Mouse (Mus musculus) limb, embryonic 14.5 days (tissue): ENCODE data around the gene Ipo9. TPM values are rescaled to one million over a fixed set of nuclear protein-coding genes. Genes with fewer than 3 reads are reported as not detected.

Experiments
- ATAC-seq: fragments of 200-750 bp; cut with Nextera tagmentation; 2 replicates; pipeline ENCODE4 v1.8.0; 2017; ENCODE audit warnings: low read depth, moderate number of reproducible peaks, moderate TSS enrichment; ENCODE audit not compliant: low FRiP score
- DNase-seq: peaks from one replicate; pipeline ENCODE4 v3.0.0-alpha.2; 2015; ENCODE audit warnings: low spot score
- H3K27ac ChIP-seq: fragments of 300-500 bp; sonication (generic); replicated peaks from 2 replicates; pipeline ENCODE4 v1.5.1; 2014; ENCODE audit warnings: low read depth, mild to moderate bottlenecking, low read length, moderate library complexity, mixed read lengths
- H3K27me3 ChIP-seq: fragments of 300-500 bp; sonication (generic); 2 replicates; pipeline ENCODE4 v1.6.1; 2014; ENCODE audit warnings: low read length, mixed read lengths; ENCODE audit not compliant: control insufficient read depth, insufficient read depth
- H3K36me3 ChIP-seq: fragments of 300-500 bp; sonication (generic); 2 replicates; pipeline ENCODE4 v1.6.1; 2014; ENCODE audit warnings: mild to moderate bottlenecking, low read length, moderate library complexity, mixed read lengths; ENCODE audit not compliant: control insufficient read depth, insufficient read depth
- H3K4me1 ChIP-seq: fragments of 300-500 bp; sonication (generic); 2 replicates; pipeline ENCODE4 v1.6.1; 2014; ENCODE audit warnings: antibody characterized with exemption, low read length, mixed read lengths; ENCODE audit not compliant: control insufficient read depth, insufficient read depth
- H3K4me2 ChIP-seq: fragments of 300-500 bp; sonication (generic); replicated peaks from 2 replicates; pipeline ENCODE4 v1.6.1; 2014; ENCODE audit warnings: low read depth, mild to moderate bottlenecking, low read length, moderate library complexity; ENCODE audit not compliant: severe bottlenecking
- H3K4me3 ChIP-seq: fragments of 300-500 bp; sonication (generic); replicated peaks from 2 replicates; pipeline ENCODE4 v1.5.1; 2014; ENCODE audit warnings: low read length
- H3K9ac ChIP-seq: fragments of 300-500 bp; sonication (generic); 2 replicates; pipeline ENCODE4 v1.6.1; 2014; ENCODE audit warnings: mild to moderate bottlenecking, low read depth, low read length, moderate library complexity; ENCODE audit not compliant: severe bottlenecking
- H3K9me3 ChIP-seq: fragments of 300-500 bp; sonication (generic); 2 replicates; pipeline ENCODE4 v1.6.1; 2016; ENCODE audit warnings: low read length; ENCODE audit not compliant: control insufficient read depth
- POLR2A ChIP-seq: fragments of 200-500 bp; IDR thresholded peaks from 2 replicates; pipeline ENCODE4 v1.8.0; 2012; ENCODE audit warnings: inconsistent platforms, mild to moderate bottlenecking, moderate library complexity, borderline replicate concordance; ENCODE audit not compliant: insufficient read depth, insufficient read length; ENCODE audit errors: extremely low read depth
- WGBS: fragments of 180-500 bp; shearing (Covaris S2); extraction: QIAGEN DNeasy Blood & Tissue Kit; methylation state at CpG from one replicate; pipeline ENCODE4 v1.1.7; 2014; 5-methylcytosine and 5-hydroxymethylcytosine counted together
- polyA plus RNA-seq, 2 experiments: library from polyadenylated mRNA; depleted of rRNA in 1 of 2; stranded (reverse) in 1 of 2; unstranded in 1 of 2; fragments of >200 nt; fragmentation: Nextera tagmentation in 1 of 2; extraction: Ambion mirVana in 1 of 2; gene quantifications; 2 replicates each; pipeline versions ENCODE4 v1.2.1 to v1.2.3; 2012 to 2014

Gene Ipo9
- polyA plus RNA-seq, 2 experiments, result 116 to 145 TPM

GRCm38 (mm10) chr1:135470546-135470945 lies 40.2 kb upstream of the Ipo9 start:
- no peak overlapping the region for H3K4me3 ChIP-seq
- no peak overlapping the region for H3K9ac ChIP-seq
- TF ChIP-seq POLR2A, result no peak
- no peak overlapping the region for H3K4me2 ChIP-seq
- DNase-seq, result no peak
- WGBS, result 88% methylated on average over 13 of the region's 13 CpGs
- peaks cover 58% of the 10 kb centered on the region for H3K36me3 ChIP-seq
- H3K9me3 ChIP-seq, result no peaks in the 10 kb centered on the region
- no peaks in the 10 kb centered on the region for H3K4me1 ChIP-seq
- H3K27ac ChIP-seq, result no peak overlapping the region
- ATAC-seq, result no peak
- H3K27me3 ChIP-seq, result no peaks in the 10 kb centered on the region

DNA sequence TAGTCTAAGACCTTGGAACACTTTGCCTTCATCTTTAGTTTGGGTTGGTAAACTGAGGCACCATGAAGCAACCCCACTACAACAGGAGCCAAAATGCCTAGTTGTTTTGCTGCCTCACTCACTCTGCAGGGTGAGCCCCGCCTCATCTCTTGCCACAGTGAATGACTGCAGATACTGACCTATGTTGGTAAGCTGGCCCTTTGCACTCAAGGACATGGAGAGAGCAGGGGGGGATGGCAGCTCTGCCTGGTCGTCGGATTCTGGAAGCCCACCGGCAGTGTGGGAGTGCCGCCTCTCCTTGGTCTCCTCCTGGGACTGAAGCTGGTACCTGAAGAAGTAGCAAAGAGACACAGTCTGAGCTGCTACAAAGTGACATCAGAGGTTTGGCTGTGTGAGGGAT lies 37.2 kb upstream of the Ipo9 start:
- WGBS, result 88% methylated on average over 5 of the region's 5 CpGs
- no peak for DNase-seq
- H3K27ac ChIP-seq, result no peak overlapping the region
- H3K4me3 ChIP-seq, result no peak overlapping the region
- ATAC-seq, result no peak
- no peak for TF ChIP-seq POLR2A
- peaks cover 83% of the 10 kb centered on the region for H3K36me3 ChIP-seq
- no peak overlapping the region for H3K9ac ChIP-seq
- no peaks in the 10 kb centered on the region for H3K4me1 ChIP-seq
- H3K4me2 ChIP-seq, result no peak overlapping the region
- H3K27me3 ChIP-seq, result no peaks in the 10 kb centered on the region
- no peaks in the 10 kb centered on the region for H3K9me3 ChIP-seq

DNA sequence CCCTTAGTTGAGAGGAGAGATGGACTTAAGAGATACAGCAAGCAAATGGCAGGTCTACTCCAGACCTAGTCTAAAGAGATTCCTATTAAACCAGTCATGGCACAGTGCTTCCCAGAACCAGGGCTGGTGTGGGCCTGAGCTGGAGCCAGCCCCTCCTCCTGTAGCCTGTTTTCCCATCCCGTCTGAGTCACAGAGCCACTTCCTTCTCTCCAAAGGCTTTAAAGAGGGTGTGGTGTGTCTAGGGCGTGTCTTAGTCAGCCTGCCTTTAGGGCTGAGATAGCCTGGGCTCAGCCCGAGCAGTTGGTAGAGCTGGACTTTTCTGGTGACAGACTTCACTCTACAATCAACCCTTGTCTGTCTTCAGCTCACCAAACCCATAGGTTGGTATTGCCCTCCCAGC lies 36.6 kb upstream of the Ipo9 start:
- peaks cover 78% of the 10 kb centered on the region for H3K36me3 ChIP-seq

DNA sequence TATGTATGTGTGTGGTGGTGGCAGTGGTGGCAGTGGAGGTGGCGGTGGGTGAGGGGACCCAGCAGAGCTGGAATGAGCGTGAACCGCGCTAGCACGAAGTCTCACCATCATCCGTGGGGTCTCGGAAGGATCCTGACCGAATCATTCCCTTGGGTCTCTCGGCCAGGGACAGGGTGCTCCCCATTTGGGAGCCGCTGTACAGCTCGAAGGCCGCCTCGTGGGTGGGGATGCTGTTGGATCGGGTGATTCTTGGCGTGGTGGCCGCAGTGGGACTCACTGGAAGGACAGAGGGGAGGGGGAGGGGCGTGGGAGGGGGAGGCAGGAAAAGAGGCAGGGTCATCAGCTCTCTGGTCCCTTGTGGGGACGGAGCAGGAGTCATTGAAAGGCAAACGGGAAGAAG lies 35.4 kb upstream of the Ipo9 start:
- H3K36me3 ChIP-seq, result peaks cover 70% of the 10 kb centered on the region
- H3K4me2 ChIP-seq, result no peak overlapping the region
- TF ChIP-seq POLR2A, result no peak
- no peak overlapping the region for H3K27ac ChIP-seq
- no peaks in the 10 kb centered on the region for H3K27me3 ChIP-seq
- ATAC-seq (no peak), DNase-seq (no peak)
- 93% methylated on average over 19 of the region's 19 CpGs for WGBS
- H3K4me1 ChIP-seq, result no peaks in the 10 kb centered on the region
- no peaks in the 10 kb centered on the region for H3K9me3 ChIP-seq
- H3K9ac ChIP-seq, result no peak overlapping the region
- no peak overlapping the region for H3K4me3 ChIP-seq

More for the DNA sequence above, 36.6 kb upstream of the Ipo9 start:
- no peak overlapping the region for H3K4me3 ChIP-seq
- H3K27ac ChIP-seq, result no peak overlapping the region
- no peaks in the 10 kb centered on the region for H3K4me1 ChIP-seq
- 62% methylated on average over 3 of the region's 3 CpGs for WGBS
- ATAC-seq, result no peak
- no peak overlapping the region for H3K4me2 ChIP-seq
- H3K9ac ChIP-seq, result no peak overlapping the region
- no peaks in the 10 kb centered on the region for H3K27me3 ChIP-seq
- DNase-seq, result no peak
- no peak for TF ChIP-seq POLR2A
- no peaks in the 10 kb centered on the region for H3K9me3 ChIP-seq

DNA sequence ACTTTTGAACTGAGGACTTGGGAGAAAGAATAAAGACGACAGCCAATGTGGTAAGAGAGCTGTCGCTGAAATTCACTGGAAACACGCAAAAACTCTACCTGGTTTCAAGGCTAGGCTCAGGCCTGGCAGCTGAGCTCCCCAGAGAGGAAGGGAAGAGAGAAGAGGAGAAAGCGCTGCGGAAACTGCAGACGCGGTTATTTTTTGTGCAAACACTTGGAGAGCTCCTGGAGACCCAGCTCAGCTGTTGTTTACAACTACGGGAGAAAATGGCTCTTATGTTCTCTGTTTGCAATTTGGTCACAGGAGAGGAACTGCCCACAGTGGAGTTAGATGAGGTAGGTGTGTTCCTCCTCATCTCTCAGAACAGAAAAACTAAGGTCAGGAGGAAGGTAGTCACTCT lies 32.4 kb upstream of the Ipo9 start:
- Histone ChIP-seq H3K9me3 (no peaks in the 10 kb centered on the region), H3K27ac (no peak overlapping the region), H3K4me3 (no peak overlapping the region), H3K4me2 (no peak overlapping the region), H3K4me1 (no peaks in the 10 kb centered on the region), H3K36me3 (peaks cover 73% of the 10 kb centered on the region), H3K27me3 (no peaks in the 10 kb centered on the region), H3K9ac (no peak overlapping the region)
- WGBS, result 70% methylated on average over 8 of the region's 8 CpGs
- DNase-seq (no peak), ATAC-seq (no peak)
- TF ChIP-seq POLR2A, result no peak

DNA sequence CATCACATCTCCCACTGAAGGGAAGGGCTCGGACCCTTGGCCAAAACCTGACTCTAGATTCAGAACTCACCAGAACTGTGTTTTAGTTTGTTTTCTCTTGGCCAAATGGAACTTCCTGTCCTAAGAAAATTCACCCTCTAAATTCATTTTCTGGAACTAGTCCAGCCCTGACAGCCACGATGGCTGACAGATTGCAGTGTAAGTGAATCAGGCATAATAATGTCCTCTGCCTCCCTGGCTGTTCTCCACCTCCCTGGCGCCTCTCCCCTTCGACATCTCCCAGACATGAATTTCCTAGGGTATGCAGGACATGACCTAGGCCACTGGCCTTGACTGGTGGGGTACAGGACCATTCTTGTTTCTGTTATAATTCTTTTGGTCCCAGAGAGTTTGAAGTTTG lies 32.0 kb upstream of the Ipo9 start:
- no peak for DNase-seq
- H3K4me3 ChIP-seq, result no peak overlapping the region
- no peaks in the 10 kb centered on the region for H3K4me1 ChIP-seq
- no peaks in the 10 kb centered on the region for H3K27me3 ChIP-seq
- H3K9me3 ChIP-seq, result no peaks in the 10 kb centered on the region
- ATAC-seq, result no peak
- H3K9ac ChIP-seq, result no peak overlapping the region
- no peak overlapping the region for H3K27ac ChIP-seq
- no peak overlapping the region for H3K4me2 ChIP-seq
- 70% methylated on average over 4 of the region's 4 CpGs for WGBS
- no peak for TF ChIP-seq POLR2A
- peaks cover 73% of the 10 kb centered on the region for H3K36me3 ChIP-seq
